Mouse (Mus musculus) spleen, adult 12 weeks (tissue): Measurements from ENCODE around the gene Maoa.

ENCODE experiments used
- DNase-seq: peaks from one replicate; pipeline ENCODE4 v3.0.0; 2022; ENCODE audit warnings: low spot score

The Maoa gene

DNA sequence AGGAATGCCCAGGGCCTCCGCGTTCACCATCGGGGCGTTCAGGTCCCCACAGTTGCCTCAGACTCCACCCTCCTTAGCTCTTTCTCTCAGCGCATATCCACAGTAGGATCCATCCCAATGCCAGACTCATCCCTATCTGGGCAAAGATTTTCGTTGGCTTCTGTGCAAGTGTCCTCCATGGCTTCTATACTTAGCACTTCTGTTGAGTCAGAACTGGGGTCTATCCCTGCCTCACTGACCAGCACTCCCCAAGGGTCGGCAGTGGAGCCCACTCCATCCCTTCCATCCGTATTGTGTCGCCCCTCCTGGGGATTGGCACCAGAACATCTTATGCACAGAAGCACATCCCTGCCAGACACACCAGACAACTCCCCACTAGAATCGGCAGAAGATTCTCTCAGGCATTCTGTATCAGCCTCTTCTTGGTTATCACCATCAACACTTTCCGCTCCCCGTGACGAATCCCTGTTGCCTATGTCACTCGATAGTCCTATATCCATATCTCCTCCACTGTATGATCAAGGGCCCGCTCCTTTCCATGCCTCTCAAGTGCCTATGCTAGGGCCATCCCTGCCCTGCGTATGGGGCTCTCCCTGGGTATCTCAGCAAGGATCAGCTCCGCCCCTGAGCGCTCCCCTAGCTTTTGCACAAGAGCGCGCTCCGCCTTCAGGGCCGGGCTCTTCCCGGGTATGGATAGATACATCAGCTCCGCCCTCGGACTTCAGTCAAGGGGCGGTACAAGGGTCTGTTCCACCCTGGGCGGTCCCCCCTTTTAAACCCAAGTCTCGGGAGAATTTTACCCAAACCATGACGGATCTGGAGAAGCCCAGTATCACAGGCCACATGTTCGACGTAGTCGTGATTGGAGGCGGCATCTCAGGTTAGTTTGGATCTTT is at the start of gene Maoa:
TSS of gene Maoa (plus strand) at position 665 of the 896 bp plus-strand sequence.
- peak; percentile 1 for DNase-seq

DNA sequence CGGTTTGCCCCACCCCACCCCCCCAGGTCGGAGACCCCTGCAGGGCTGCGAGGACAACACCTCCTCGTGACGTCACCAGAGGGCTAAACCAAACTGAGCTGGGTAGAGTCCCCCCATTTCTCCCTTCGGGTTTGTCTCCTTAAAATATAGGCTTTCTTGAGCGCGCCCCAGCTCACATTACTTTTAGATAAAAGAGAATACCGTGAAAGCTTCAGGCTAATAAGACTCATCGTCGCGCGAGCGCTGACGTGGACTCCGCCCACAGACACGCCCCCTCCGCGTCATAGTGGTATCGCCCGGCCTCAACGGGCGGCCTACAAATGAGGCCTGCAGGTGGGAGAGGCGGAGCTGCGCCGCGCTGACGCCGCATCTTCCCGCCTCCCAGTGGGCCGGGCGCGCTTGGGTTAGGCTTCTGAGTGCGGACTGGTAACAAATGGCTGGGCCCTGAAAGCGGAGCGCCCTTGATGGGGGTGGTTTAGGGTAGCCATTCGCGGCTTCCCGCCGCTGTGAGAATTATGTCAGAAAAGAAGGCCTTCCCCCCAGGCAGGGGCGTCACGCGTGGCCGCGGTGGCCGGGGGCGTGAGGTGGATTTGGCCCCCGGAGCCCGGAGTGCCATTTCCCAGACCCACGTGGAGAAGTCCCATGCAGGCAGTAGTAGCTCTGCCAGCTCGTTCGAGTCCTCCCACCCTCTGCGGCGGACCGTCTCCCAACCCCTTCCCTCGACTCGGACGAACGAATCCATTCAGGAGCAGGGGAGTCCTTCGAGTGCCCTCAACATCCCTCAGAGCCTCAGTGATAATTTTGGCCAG is 1.1 kb upstream of the Maoa start:
- peak; percentile 75 for DNase-seq

DNA sequence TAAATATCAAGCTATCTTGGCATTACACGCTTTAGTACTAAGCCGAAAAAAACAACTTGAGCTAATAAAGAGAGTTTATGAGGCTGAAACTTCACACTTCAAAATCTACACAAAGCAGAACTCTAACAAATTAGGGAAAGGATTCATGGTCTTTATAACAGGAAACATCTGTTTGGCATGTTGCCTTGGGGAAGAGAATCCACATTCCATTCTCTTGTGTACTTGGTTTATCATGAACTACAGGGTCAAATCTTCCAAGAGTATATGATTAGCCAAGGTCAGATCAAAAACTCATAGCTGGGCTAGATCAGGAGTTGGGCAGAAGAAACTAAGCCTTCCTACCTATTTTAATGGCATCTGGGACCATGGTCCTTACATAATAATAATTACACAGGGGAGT is 37.0 kb downstream of the Maoa start:
- DNase-seq = no peak

DNA sequence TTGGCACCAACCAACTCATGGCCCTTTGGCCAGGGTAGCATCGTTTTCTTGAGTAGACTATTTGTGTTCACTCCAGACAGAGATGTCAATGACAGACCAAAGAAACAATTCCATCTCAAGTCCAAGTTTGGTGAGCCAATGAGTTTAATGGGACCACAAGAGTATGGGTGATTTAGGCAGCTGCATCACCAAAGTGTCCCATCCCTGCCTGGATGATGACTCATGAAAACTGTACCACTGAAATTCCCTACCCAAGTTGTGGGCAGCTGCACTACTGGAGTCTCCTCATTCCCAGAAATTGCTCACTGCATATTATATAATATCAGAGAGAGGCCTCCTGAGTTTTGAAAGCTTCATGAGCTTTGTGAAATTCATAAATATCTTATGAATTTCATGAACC is 86.6 kb downstream of the Maoa start:
- DNase-seq = no peak

- no peak for DNase-seq
These were observed 94.5 kb downstream of the Maoa start for GRCm38 (mm10) chrX:16714033-16714432.
